Mouse (Mus musculus) spleen, adult 2 months (tissue): Measurements from ENCODE around the gene Dnmt3l.

Experiments
- CTCF ChIP-seq: fragments of 200-500 bp; IDR thresholded peaks from 2 replicates; pipeline ENCODE4 v1.5.1; 2011; ENCODE audit warnings: mild to moderate bottlenecking, inconsistent platforms; ENCODE audit not compliant: insufficient read depth, insufficient read length, insufficient replicate concordance; ENCODE audit errors: extremely low read depth
- POLR2A ChIP-seq: fragments of 200-500 bp; IDR thresholded peaks from 2 replicates; pipeline ENCODE4 v1.6.1; 2011; ENCODE audit warnings: low read depth, low read length, inconsistent platforms

- TF ChIP-seq POLR2A (no peak), CTCF (no peak)
Observed at GRCm38 (mm10) chr10:78095221-78095620, 53.5 kb downstream of the Dnmt3l start.
